Mouse (Mus musculus) adrenal gland (tissue): ENCODE data around the gene Speg.

Source experiments
- intact Hi-C: fragments of 180-260 bp; cut with DNase I; formaldehyde crosslinking; loops from one replicate; pipeline ENCODE4 v1.15.1; 2025

Gene Speg

DNA sequence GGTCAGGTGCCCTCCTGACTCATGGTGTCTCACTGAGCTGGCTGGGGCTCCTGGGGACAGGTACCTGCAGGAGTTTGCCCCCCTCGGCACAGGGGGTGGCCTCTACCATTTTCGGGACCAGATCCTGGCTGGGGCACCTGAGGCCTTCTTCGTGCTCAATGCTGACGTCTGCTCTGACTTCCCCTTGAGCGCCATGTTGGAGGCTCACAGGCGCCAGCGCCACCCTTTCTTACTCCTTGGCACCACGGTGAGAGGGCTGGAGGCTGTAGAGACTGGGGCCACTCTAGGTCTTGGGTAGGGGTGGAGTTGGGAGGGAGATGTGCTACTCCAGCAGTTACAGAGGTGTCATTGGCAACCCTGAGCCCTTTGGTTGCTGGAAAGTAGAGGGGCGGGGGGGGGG lies 63.7 kb downstream of the Speg start:
- intact Hi-C loops = no loop called here

- intact Hi-C loops = no loop called here
These were observed 65.6 kb downstream of the Speg start for GRCm38 (mm10) chr1:75440661-75441060.

DNA sequence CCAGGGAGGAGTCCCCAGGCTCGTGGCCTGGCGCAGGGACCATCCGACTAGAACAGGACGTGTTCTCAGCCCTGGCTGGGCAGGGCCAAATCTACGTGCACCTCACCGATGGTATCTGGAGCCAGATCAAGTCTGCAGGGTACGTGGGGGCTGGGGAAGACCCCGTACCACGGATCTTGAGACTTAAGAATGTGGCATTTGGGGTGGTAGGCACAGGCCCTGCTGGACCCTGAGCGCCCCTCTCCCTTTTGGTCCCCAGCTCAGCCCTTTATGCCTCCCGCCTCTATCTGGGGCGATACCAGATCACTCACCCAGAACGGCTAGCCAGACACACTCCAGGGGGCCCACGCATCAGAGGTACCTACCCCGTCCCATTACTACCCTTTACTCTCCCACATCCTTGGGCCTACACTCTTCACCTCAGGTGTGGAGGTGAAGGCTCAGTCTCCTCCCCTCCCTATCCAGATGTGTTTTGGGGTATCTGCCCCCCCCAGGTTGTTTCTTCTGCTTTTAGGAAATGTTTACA lies 66.4 kb downstream of the Speg start:
- intact Hi-C loops = no loop called here

DNA sequence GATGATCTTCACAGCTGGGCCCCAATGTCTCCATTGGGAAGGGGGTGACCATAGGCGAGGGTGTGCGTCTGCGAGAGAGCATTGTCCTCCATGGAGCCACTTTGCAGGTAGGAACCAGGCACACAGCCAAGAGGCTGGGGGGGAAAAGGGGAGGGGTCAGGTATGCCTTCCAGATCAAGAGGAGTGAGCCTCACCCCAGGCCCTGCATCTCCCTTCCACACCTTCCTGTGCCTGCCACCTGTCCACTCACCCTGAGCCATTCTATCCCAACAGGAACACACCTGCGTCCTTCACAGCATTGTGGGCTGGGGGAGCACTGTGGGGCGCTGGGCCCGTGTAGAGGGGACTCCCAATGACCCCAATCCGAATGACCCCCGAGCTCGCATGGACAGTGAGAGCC lies 67.1 kb downstream of the Speg start:
- intact Hi-C loops = no loop called here

DNA sequence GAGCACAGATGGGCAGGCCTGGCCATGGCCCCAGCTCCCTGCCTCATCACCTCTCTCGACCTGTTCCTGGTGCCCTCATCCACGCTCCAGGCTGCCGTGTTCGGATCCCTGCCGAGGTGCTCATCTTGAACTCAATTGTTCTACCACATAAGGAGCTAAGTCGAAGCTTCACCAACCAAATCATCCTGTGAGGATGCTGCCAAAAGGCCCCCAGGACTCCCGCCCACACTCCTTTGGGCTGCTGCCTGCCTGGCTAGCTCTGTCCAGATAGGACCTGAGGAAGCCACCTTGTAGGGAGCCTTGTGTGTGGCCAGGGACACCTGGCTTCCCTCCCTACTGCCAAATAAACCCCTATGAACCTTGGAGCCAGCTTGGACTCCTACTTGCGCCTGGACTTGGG lies 67.7 kb downstream of the Speg start:
- intact Hi-C loops = no loop called here

GRCm38 (mm10) chr1:75443247-75444024 lies 68.3 kb downstream of the Speg start:
- intact Hi-C loops = no loop called here

GRCm38 (mm10) chr1:75444208-75444607 lies 69.1 kb downstream of the Speg start:
- intact Hi-C loops = no loop called here

GRCm38 (mm10) chr1:75445141-75445701 lies 70.1 kb downstream of the Speg start:
- intact Hi-C loops = loop anchor here (5.0 kb wide), 1 partner anchor 103 kb away; no protein-coding TSS in a partner anchor

DNA sequence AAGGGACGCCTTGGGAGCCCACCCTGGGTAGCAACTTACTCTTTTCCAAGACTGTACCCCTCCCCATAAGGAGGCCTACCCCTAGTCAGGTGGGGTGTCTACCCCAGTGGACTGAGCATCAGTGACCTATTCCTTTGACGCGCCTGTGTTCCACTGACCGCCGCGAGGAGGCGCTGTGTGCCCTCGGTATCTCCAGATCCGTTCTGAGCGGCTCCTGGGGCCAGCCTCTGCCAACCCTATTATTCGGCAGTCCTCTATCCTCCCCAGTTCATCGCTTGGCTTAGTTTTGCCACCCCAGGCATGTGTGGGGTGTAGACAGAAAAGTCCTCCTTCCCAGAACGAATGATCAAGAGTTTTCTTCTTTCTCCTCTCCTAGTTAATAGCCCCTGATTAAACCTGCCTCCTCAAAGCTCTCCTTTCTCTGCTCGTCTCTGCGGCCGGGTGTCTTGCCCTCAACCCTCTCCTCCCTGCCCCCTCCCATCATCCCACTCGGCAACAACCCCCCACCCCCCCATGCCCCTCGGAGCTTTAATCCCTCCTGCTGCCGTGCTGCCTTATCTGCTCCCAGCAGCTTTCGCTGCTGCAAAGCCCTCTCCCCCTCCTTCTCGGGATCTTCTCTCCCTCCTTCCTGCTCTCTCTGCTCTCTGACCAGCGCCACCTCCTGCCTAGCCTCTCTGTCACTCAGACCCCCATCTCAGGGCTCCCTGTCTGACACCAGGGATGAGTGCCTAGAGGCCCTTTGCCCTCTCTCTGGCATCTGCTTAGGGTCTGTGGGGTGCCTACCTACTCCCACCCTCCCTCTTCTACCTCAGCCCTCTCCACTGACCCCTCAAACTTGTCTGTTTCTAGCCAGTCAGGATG lies 70.9 kb downstream of the Speg start:
- intact Hi-C loops = loop anchor here (2.0 to 5.0 kb wide), 2 partner anchors 21 to 104 kb away; no protein-coding TSS in a partner anchor

DNA sequence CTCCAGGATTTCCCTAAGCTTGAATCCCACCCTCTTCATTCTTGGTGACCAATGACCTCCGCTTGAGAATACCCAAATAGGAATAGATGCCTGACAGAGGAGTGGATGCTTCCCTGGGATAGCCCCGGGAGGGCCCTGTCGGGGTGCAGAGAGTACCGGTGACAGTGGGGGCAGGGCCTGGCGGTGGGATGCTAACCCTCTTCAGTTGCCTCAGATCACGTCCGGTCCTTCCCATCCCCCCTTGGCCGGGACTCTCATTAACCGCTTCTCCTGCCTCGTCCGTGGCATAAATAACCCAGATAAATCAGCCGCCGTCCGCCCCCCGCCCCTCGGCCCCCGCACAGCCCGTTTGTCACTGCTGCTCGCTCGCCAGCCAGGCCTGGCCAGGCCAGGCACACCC lies 71.6 kb downstream of the Speg start:
- intact Hi-C loops = loop anchor here (2.0 to 5.0 kb wide), 2 partner anchors 20 to 104 kb away; no protein-coding TSS in a partner anchor

DNA sequence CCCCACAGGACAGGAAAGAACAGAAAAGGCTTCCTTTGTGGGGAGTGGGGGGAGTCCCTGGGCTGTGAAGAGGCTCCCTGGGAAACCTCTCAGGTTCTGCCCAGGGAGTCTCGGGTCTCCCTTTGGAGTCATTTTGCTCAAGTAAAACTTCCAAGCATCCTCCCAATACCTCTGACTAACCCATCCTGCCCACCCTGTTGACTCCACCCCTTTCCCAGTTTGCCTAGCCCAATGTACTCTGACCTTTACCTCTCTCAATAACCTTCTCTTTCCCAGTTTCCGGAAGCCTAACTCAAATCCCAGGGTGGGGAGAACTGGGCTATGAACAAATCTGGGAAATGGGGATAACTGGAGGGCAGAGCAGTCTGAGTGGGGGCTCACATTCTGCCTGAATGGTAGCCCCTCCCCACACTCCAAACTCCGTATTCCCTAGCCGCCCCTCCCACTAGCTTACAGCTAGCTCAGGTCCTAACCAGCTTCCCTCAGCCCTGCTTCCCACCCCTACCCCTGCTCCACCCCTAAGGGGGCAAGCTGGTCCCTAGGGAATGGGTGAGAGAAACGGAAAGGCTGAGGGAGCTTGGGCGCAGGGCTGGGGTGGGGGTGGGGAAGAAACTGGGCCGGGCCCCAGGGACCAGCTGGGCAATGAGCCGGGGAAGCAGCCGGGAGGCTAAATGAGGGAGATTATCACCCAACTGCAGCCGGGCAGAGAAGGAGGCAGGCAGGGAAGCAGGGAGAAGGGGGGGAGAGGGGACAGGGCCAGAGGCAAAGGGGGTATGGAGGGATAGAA lies 72.4 kb downstream of the Speg start:
- intact Hi-C loops = loop anchor here (2.0 to 5.0 kb wide), 2 partner anchors 19 to 105 kb away; no protein-coding TSS in a partner anchor

DNA sequence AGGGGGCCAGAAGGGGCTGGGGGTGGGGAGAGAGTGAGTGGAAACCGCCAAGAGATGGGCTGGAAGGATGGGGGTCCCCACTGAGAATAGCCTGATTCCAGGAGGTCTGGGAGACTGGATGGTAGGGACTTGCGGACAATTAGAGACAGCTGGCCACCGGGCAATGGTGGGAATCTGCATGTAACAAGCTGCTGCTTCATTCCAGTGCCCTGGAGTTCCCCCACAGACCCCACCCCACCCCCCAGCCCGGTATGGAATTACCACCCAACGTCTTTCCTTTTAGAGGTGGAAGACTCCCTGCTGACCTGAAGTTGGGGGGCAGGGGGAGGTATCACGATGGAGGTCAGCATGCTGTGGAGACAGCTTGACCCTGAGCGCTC lies 72.9 kb downstream of the Speg start:
- intact Hi-C loops = loop anchor here (5.0 kb wide), 1 partner anchor 106 kb away; no protein-coding TSS in a partner anchor

- intact Hi-C loops = loop anchor here (5.0 kb wide), 1 partner anchor 107 kb away; no protein-coding TSS in a partner anchor
These were observed 73.8 kb downstream of the Speg start for GRCm38 (mm10) chr1:75448937-75449336.

- intact Hi-C loops = loop anchor here (5.0 kb wide), 1 partner anchor 107 kb away; no protein-coding TSS in a partner anchor
These were observed 74.5 kb downstream of the Speg start for GRCm38 (mm10) chr1:75449377-75450135.

GRCm38 (mm10) chr1:75450314-75451005 lies 75.4 kb downstream of the Speg start, which contains the start of gene Asic4:
Asic4 (plus strand) TSS chr1:75450436.
- intact Hi-C loops = no loop called here

GRCm38 (mm10) chr1:75451900-75452299 lies 76.8 kb downstream of the Speg start:
- intact Hi-C loops = no loop called here

GRCm38 (mm10) chr1:75455433-75455832 lies 80.3 kb downstream of the Speg start:
- intact Hi-C loops = no loop called here

DNA sequence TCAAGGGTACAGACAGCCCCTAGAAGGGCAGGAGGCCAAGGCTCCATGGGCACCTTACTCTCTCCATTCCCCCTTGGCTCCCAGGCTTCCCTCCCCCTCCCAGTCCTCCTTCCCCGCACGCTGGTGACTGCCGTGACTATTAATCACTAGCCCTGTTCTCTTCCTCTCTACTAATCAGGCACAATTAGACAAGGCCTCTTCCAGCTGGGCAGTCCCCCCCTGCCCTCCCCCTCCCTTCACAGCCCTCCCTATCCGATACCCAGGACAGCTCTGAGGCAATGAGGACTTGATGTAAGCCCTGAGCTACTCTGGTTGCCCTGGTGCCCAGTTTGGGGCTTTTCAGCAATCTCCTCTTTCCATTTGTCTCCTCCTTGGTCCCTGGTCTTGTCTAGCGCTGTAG lies 80.9 kb downstream of the Speg start:
- intact Hi-C loops = no loop called here
